Mouse (Mus musculus): Measurements from ENCODE around the gene Bcl2l12. TPM values are rescaled to one million over a fixed set of nuclear protein-coding genes. Genes with fewer than 3 reads are reported as not detected.

Gene Bcl2l12
- polyA plus RNA-seq, 1 experiment from 2014 or later: 6.4 TPM

DNA sequence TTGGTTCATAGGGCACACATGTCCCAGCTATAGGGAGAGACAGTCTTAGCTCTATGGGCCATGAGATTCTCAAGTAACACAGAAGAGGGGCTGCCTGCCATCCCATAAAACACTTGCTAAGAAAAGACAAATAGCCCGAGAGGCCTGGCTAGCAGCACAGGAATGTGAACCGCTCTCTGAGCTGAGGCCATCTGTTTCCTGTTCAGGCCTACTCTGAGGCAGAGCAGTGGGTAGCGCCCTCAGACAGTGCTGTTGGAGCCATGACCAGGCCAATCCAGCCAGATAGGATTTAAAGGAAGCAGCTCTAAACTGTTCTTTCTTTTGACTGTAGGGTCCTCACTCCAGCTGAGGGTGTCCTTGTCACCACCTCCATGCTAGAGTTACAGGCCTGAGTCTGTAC is 6.0 kb upstream of the Bcl2l12 start:
- Histone ChIP-seq H3K36me3 (ENCODE audit: control insufficient read depth, insufficient read depth, low read length) (peaks cover 78% of the 10 kb centered on the region), H3K27ac (ENCODE audit: low read depth, low read length) (no peak overlapping the region), H3K4me1 (ENCODE audit: control insufficient read depth, insufficient read depth, low read length) (no peaks in the 10 kb centered on the region), H3K27me3 (ENCODE audit: control insufficient read depth, insufficient read depth, low read length) (no peaks in the 10 kb centered on the region), H3K4me2 (ENCODE audit: low read depth, low read length) (no peak overlapping the region), H3K9ac (replicated peaks; ENCODE audit: low read depth, low read length) (no peak overlapping the region), H3K9me3 (ENCODE audit: control insufficient read depth, low read length) (no peaks in the 10 kb centered on the region), H3K4me3 (ENCODE audit: low read depth, low read length) (no peak overlapping the region)
- WGBS: 72% methylated on average over 3 of the region's 3 CpGs
- no peak for ATAC-seq (ENCODE audit: low read depth)

DNA sequence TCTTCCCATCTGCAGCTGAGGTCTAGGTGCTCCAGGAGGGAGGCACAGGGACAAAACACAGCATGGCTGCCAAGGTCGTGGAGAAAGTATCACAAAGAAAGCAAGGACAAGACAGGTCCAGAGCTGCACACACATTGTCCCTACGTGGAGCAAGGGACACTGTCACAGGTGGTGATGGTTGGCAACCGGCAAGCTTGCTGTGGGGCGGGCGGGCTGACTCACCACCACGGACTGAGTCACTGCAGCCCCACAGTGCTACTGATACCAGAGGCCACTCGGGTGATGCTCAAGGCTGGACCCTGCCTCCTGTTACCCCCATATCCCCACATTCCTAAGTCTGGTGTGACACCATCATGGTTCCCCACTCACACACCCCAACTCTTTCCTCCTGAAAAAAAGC is 3.9 kb upstream of the Bcl2l12 start:
- no peak overlapping the region for H3K4me3 ChIP-seq (ENCODE audit: low read depth, low read length)
- 87% methylated on average over 7 of the region's 7 CpGs for whole genome bisulfite sequencing
- ATAC-seq (ENCODE audit: low read depth): no peak
- H3K27me3 ChIP-seq (ENCODE audit: control insufficient read depth, insufficient read depth, low read length): no peaks in the 10 kb centered on the region
- no peak overlapping the region for H3K27ac ChIP-seq (ENCODE audit: low read depth, low read length)
- H3K9me3 ChIP-seq (ENCODE audit: control insufficient read depth, low read length): no peaks in the 10 kb centered on the region
- H3K4me1 ChIP-seq (ENCODE audit: control insufficient read depth, insufficient read depth, low read length): peaks cover 10% of the 10 kb centered on the region
- no peak overlapping the region for H3K4me2 ChIP-seq (ENCODE audit: low read depth, low read length)
- peaks cover 60% of the 10 kb centered on the region for H3K36me3 ChIP-seq (ENCODE audit: control insufficient read depth, insufficient read depth, low read length)
- no peak overlapping the region for H3K9ac ChIP-seq (replicated peaks; ENCODE audit: low read depth, low read length)

GRCm38 (mm10) chr7:45000539-45001114 is 2.1 kb upstream of the Bcl2l12 start:
- H3K27me3 ChIP-seq (ENCODE audit: control insufficient read depth, insufficient read depth, low read length): no peaks in the 10 kb centered on the region

DNA sequence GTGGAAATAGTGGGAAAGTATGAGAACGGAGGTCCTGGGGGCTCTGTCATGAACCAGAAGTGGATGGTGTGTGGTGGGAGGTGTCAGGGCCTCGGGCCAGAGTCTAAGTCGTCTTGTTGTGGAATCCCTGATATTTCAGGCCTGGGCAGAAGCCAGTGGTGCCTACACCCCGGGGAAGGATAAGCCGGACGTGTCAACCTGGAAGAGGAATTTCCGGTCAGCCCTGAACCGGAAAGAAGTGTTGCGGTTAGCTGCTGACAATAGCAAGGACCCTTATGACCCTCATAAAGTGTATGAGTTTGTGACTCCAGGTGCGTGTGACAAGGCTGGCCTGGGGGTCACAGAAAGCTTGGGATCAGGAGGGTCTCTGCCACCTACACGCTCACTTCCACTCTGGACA is 1.2 kb upstream of the Bcl2l12 start:
- Histone ChIP-seq H3K4me2 (ENCODE audit: low read depth, low read length) (no peak overlapping the region), H3K27me3 (ENCODE audit: control insufficient read depth, insufficient read depth, low read length) (no peaks in the 10 kb centered on the region), H3K27ac (ENCODE audit: low read depth, low read length) (no peak overlapping the region), H3K4me1 (ENCODE audit: control insufficient read depth, insufficient read depth, low read length) (peaks cover 10% of the 10 kb centered on the region), H3K4me3 (ENCODE audit: low read depth, low read length) (no peak overlapping the region), H3K9ac (replicated peaks; ENCODE audit: low read depth, low read length) (no peak overlapping the region), H3K9me3 (ENCODE audit: control insufficient read depth, low read length) (no peaks in the 10 kb centered on the region), H3K36me3 (ENCODE audit: control insufficient read depth, insufficient read depth, low read length) (peaks cover 34% of the 10 kb centered on the region)
- no peak for ATAC-seq (ENCODE audit: low read depth)
- WGBS: 78% methylated on average over 11 of the region's 11 CpGs

More at GRCm38 (mm10) chr7:45000539-45001114, 2.1 kb upstream of the Bcl2l12 start:
- Histone ChIP-seq H3K9ac (replicated peaks; ENCODE audit: low read depth, low read length) (no peak overlapping the region), H3K36me3 (ENCODE audit: control insufficient read depth, insufficient read depth, low read length) (peaks cover 42% of the 10 kb centered on the region), H3K27ac (ENCODE audit: low read depth, low read length) (no peak overlapping the region), H3K4me3 (ENCODE audit: low read depth, low read length) (no peak overlapping the region), H3K4me2 (ENCODE audit: low read depth, low read length) (no peak overlapping the region), H3K9me3 (ENCODE audit: control insufficient read depth, low read length) (no peaks in the 10 kb centered on the region), H3K4me1 (ENCODE audit: control insufficient read depth, insufficient read depth, low read length) (peaks cover 10% of the 10 kb centered on the region)
- no peak for ATAC-seq (ENCODE audit: low read depth)
- WGBS: 82% methylated on average over 20 of the region's 21 CpGs

- Histone ChIP-seq H3K36me3 (ENCODE audit: control insufficient read depth, insufficient read depth, low read length) (peaks cover 19% of the 10 kb centered on the region), H3K9ac (replicated peaks; ENCODE audit: low read depth, low read length) (peak overlapping the region; percentile 62), H3K27ac (ENCODE audit: low read depth, low read length) (peak overlapping the region; percentile 74), H3K4me1 (ENCODE audit: control insufficient read depth, insufficient read depth, low read length) (peaks cover 10% of the 10 kb centered on the region), H3K9me3 (ENCODE audit: control insufficient read depth, low read length) (no peaks in the 10 kb centered on the region), H3K27me3 (ENCODE audit: control insufficient read depth, insufficient read depth, low read length) (no peaks in the 10 kb centered on the region), H3K4me2 (ENCODE audit: low read depth, low read length) (peak overlapping the region; percentile 70), H3K4me3 (ENCODE audit: low read depth, low read length) (peak overlapping the region; percentile 59)
- WGBS: 4% methylated on average over 15 of the region's 15 CpGs
- no peak for ATAC-seq (ENCODE audit: low read depth)
These were observed 528 bp downstream of the Bcl2l12 start for GRCm38 (mm10) chr7:44997940-44998428.

DNA sequence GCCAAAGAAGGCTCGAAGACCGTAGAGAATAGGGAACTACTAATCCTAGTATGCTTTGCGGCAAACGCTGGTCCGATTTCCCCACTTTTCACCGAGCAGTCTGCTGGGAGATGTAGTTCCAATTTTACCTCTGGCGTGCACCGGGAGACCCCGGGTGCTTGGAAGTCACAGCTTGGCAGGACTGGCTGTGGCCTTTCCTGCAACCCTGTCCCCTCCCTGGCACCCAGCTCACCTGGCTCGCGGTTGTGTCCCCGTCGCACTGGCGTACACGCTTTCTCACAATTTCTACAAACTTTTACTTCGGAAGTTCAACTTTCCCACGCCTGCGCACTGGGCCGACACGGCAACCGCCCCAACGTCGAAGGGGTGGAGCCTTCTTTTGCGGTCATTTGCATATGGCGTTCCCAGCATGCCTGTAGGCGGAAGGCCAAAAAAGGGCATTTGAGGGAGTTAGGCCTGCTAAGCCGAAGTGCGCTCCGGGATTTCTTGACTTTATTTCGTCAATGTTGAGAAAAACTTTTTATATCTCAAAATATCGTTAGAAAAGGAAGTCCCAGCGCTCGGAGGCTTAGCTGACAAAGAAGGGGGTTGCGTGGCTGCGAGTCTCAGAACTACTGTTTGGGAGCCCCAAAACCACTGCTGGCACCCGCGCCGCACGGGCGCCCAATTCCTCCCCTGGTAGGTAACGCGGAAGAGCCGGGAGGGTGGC is 1.1 kb downstream of the Bcl2l12 start, which contains the start of gene Irf3:
Irf3 (plus strand) TSS at position 418 of the 709 bp plus-strand sequence.
- Histone ChIP-seq H3K4me2 (ENCODE audit: low read depth, low read length) (peak within 1 kb of the TSS; percentile 70), H3K4me1 (ENCODE audit: control insufficient read depth, insufficient read depth, low read length) (peaks cover 10% of the 10 kb centered on the region), H3K27ac (ENCODE audit: low read depth, low read length) (peak within 1 kb of the TSS; percentile 74), H3K27me3 (ENCODE audit: control insufficient read depth, insufficient read depth, low read length) (no peaks in the 10 kb centered on the region), H3K36me3 (ENCODE audit: control insufficient read depth, insufficient read depth, low read length) (peaks cover 14% of the 10 kb centered on the region), H3K9ac (replicated peaks; ENCODE audit: low read depth, low read length) (peak within 1 kb of the TSS; percentile 62), H3K9me3 (ENCODE audit: control insufficient read depth, low read length) (no peaks in the 10 kb centered on the region), H3K4me3 (ENCODE audit: low read depth, low read length) (peak within 1 kb of the TSS; percentile 59)
- under 1% methylated on average over 43 of the region's 43 CpGs for WGBS
- peak; percentile 90 for ATAC-seq (ENCODE audit: low read depth)

GRCm38 (mm10) chr7:44996672-44997071 is 1.8 kb downstream of the Bcl2l12 start:
- Histone ChIP-seq H3K4me3 (ENCODE audit: low read depth, low read length) (peak overlapping the region; percentile 59), H3K27ac (ENCODE audit: low read depth, low read length) (no peak overlapping the region), H3K4me2 (ENCODE audit: low read depth, low read length) (peak overlapping the region; percentile 70), H3K9me3 (ENCODE audit: control insufficient read depth, low read length) (no peaks in the 10 kb centered on the region), H3K9ac (replicated peaks; ENCODE audit: low read depth, low read length) (peak overlapping the region; percentile 1; the same call in 1 of the 2 replicates), H3K27me3 (ENCODE audit: control insufficient read depth, insufficient read depth, low read length) (no peaks in the 10 kb centered on the region), H3K36me3 (ENCODE audit: control insufficient read depth, insufficient read depth, low read length) (peaks cover 7% of the 10 kb centered on the region; the same call in 1 of the 2 replicates), H3K4me1 (ENCODE audit: control insufficient read depth, insufficient read depth, low read length) (peaks cover 10% of the 10 kb centered on the region)
- no peak for ATAC-seq (ENCODE audit: low read depth)
- 18% methylated on average over 10 of the region's 10 CpGs for WGBS

- WGBS: under 1% methylated on average over 29 of the region's 29 CpGs
- Histone ChIP-seq H3K4me3 (ENCODE audit: low read depth, low read length) (peak overlapping the region; percentile 90), H3K27me3 (ENCODE audit: control insufficient read depth, insufficient read depth, low read length) (no peaks in the 10 kb centered on the region), H3K9me3 (ENCODE audit: control insufficient read depth, low read length) (no peaks in the 10 kb centered on the region), H3K4me2 (ENCODE audit: low read depth, low read length) (peak overlapping the region; percentile 79), H3K27ac (ENCODE audit: low read depth, low read length) (peak overlapping the region; percentile 85), H3K36me3 (ENCODE audit: control insufficient read depth, insufficient read depth, low read length) (peaks cover 1% of the 10 kb centered on the region), H3K9ac (replicated peaks; ENCODE audit: low read depth, low read length) (peak overlapping the region; percentile 76), H3K4me1 (ENCODE audit: control insufficient read depth, insufficient read depth, low read length) (peaks cover 26% of the 10 kb centered on the region)
- peak; percentile 12 for ATAC-seq (ENCODE audit: low read depth)
These were observed 11.4 kb downstream of the Bcl2l12 start for GRCm38 (mm10) chr7:44986879-44987718.
